Mouse (Mus musculus): ENCODE measurements around the gene Lhx1. TPM values are rescaled to one million over a fixed set of nuclear protein-coding genes. Genes with fewer than 3 reads are reported as not detected.

The Lhx1 gene
- polyA plus RNA-seq, 1 experiment from 2014 or later: 30.5 TPM

- no peak overlapping the region for H3K27ac ChIP-seq
- H3K36me3 ChIP-seq: no peaks in the 10 kb centered on the region
- 85% methylated on average over 14 of the region's 14 CpGs for WGBS
- H3K4me1 ChIP-seq (replicated peaks): peaks cover 3% of the 10 kb centered on the region; the same call in 1 of the 2 replicates
- H3K9me3 ChIP-seq: 0 out of 2 replicates have a peak, but pooled peaks cover 6% of the 10 kb centered on the region
- DNase-seq (ENCODE audit: low spot score): no peak
- peaks cover 20% of the 10 kb centered on the region for H3K27me3 ChIP-seq (ENCODE audit: insufficient read depth, poor library complexity, severe bottlenecking)
- no peak overlapping the region for H3K4me3 ChIP-seq
These were observed 28.6 kb upstream of the Lhx1 start for GRCm38 (mm10) chr11:84553821-84554450.

GRCm38 (mm10) chr11:84551296-84551695 lies 26.0 kb upstream of the Lhx1 start:
- no peak for DNase-seq (ENCODE audit: low spot score)
- Histone ChIP-seq H3K9me3 (0 out of 2 replicates have a peak, but pooled peaks cover 6% of the 10 kb centered on the region), H3K36me3 (no peaks in the 10 kb centered on the region), H3K27ac (no peak overlapping the region), H3K4me3 (no peak overlapping the region), H3K27me3 (ENCODE audit: insufficient read depth, poor library complexity, severe bottlenecking) (peaks cover 26% of the 10 kb centered on the region), H3K4me1 (replicated peaks) (peaks cover 10% of the 10 kb centered on the region; the same call in 1 of the 2 replicates)
- WGBS: 79% methylated on average over 4 of the region's 4 CpGs

- no peak overlapping the region for H3K27ac ChIP-seq
- WGBS: 59% methylated on average over 6 of the region's 6 CpGs
- H3K4me1 ChIP-seq (replicated peaks): peaks cover 10% of the 10 kb centered on the region; the same call in 1 of the 2 replicates
- H3K4me3 ChIP-seq: no peak overlapping the region
- no peak for DNase-seq (ENCODE audit: low spot score)
- no peaks in the 10 kb centered on the region for H3K36me3 ChIP-seq
- H3K27me3 ChIP-seq (ENCODE audit: insufficient read depth, poor library complexity, severe bottlenecking): peaks cover 31% of the 10 kb centered on the region
- H3K9me3 ChIP-seq: 0 out of 2 replicates have a peak, but pooled peaks cover 6% of the 10 kb centered on the region
These were observed 24.0 kb upstream of the Lhx1 start for GRCm38 (mm10) chr11:84549258-84549791.

- peaks cover 10% of the 10 kb centered on the region; the same call in 1 of the 2 replicates for H3K4me1 ChIP-seq (replicated peaks)
- H3K27me3 ChIP-seq (ENCODE audit: insufficient read depth, poor library complexity, severe bottlenecking): peaks cover 31% of the 10 kb centered on the region
- 38% methylated on average over 2 of the region's 2 CpGs for WGBS
- H3K36me3 ChIP-seq: no peaks in the 10 kb centered on the region
- 0 out of 2 replicates have a peak, but pooled peaks cover 4% of the 10 kb centered on the region for H3K9me3 ChIP-seq
- no peak overlapping the region for H3K4me3 ChIP-seq
- peak overlapping the region; percentile 45 for H3K27ac ChIP-seq
- DNase-seq (ENCODE audit: low spot score): no peak
These were observed 23.0 kb upstream of the Lhx1 start for GRCm38 (mm10) chr11:84548293-84548692.

GRCm38 (mm10) chr11:84539981-84540380 lies 14.6 kb upstream of the Lhx1 start:
- WGBS: 8% methylated on average over 4 of the region's 4 CpGs
- Histone ChIP-seq H3K4me3 (no peak overlapping the region), H3K4me1 (replicated peaks) (peaks cover 23% of the 10 kb centered on the region), H3K36me3 (no peaks in the 10 kb centered on the region), H3K9me3 (no peaks in the 10 kb centered on the region), H3K27ac (0 out of 2 replicates have a peak overlapping the region, but pooled peaks have one; percentile 19), H3K27me3 (ENCODE audit: insufficient read depth, poor library complexity, severe bottlenecking) (peaks cover 62% of the 10 kb centered on the region)
- DNase-seq (ENCODE audit: low spot score): no peak

GRCm38 (mm10) chr11:84529797-84530703 lies 4.7 kb upstream of the Lhx1 start:
- H3K27ac ChIP-seq: no peak overlapping the region
- no peaks in the 10 kb centered on the region for H3K9me3 ChIP-seq
- DNase-seq (ENCODE audit: low spot score): no peak
- H3K4me1 ChIP-seq (replicated peaks): peaks cover 36% of the 10 kb centered on the region
- 11% methylated on average over 14 of the region's 14 CpGs for WGBS
- no peak overlapping the region; the same call in 1 of the 2 replicates for H3K4me3 ChIP-seq
- H3K27me3 ChIP-seq (ENCODE audit: insufficient read depth, poor library complexity, severe bottlenecking): peaks cover 100% of the 10 kb centered on the region
- H3K36me3 ChIP-seq: no peaks in the 10 kb centered on the region

- no peaks in the 10 kb centered on the region for H3K36me3 ChIP-seq
- H3K9me3 ChIP-seq: no peaks in the 10 kb centered on the region
- H3K27ac ChIP-seq: peak overlapping the region; percentile 59; the same call in 1 of the 2 replicates
- H3K27me3 ChIP-seq (ENCODE audit: insufficient read depth, poor library complexity, severe bottlenecking): peaks cover 100% of the 10 kb centered on the region
- H3K4me1 ChIP-seq (replicated peaks): peaks cover 44% of the 10 kb centered on the region
- under 1% methylated on average over 24 of the region's 24 CpGs for WGBS
- H3K4me3 ChIP-seq: peak overlapping the region; percentile 65
- peak; percentile 20 for DNase-seq (ENCODE audit: low spot score)
These were observed 3.9 kb upstream of the Lhx1 start for GRCm38 (mm10) chr11:84529143-84529755.

GRCm38 (mm10) chr11:84526976-84527860 lies 1.9 kb upstream of the Lhx1 start:
- peak; percentile 33 for DNase-seq (ENCODE audit: low spot score)
- H3K4me1 ChIP-seq (replicated peaks): peaks cover 56% of the 10 kb centered on the region
- no peaks in the 10 kb centered on the region for H3K9me3 ChIP-seq
- peak overlapping the region; percentile 77 for H3K27ac ChIP-seq
- peak overlapping the region; percentile 65 for H3K4me3 ChIP-seq
- 1% methylated on average over 29 of the region's 29 CpGs for WGBS
- H3K27me3 ChIP-seq (ENCODE audit: insufficient read depth, poor library complexity, severe bottlenecking): peaks cover 100% of the 10 kb centered on the region
- H3K36me3 ChIP-seq: no peaks in the 10 kb centered on the region

GRCm38 (mm10) chr11:84526451-84526850 lies 1.1 kb upstream of the Lhx1 start:
- under 1% methylated on average over 10 of the region's 10 CpGs for WGBS
- Histone ChIP-seq H3K4me3 (peak overlapping the region; percentile 65), H3K27me3 (ENCODE audit: insufficient read depth, poor library complexity, severe bottlenecking) (peaks cover 100% of the 10 kb centered on the region), H3K4me1 (replicated peaks) (peaks cover 55% of the 10 kb centered on the region), H3K36me3 (no peaks in the 10 kb centered on the region), H3K9me3 (0 out of 2 replicates have a peak, but pooled peaks cover 4% of the 10 kb centered on the region), H3K27ac (peak overlapping the region; percentile 77)
- DNase-seq (ENCODE audit: low spot score): no peak

GRCm38 (mm10) chr11:84524511-84525270 lies 644 bp downstream of the Lhx1 start:
- peak overlapping the region; percentile 65 for H3K4me3 ChIP-seq
- 0 out of 2 replicates have a peak, but pooled peaks cover 7% of the 10 kb centered on the region for H3K36me3 ChIP-seq
- WGBS: under 1% methylated on average over 48 of the region's 48 CpGs
- peaks cover 61% of the 10 kb centered on the region for H3K4me1 ChIP-seq (replicated peaks)
- DNase-seq (ENCODE audit: low spot score): peak; percentile 62
- peak overlapping the region; percentile 77 for H3K27ac ChIP-seq
- H3K9me3 ChIP-seq: 0 out of 2 replicates have a peak, but pooled peaks cover 4% of the 10 kb centered on the region
- peaks cover 100% of the 10 kb centered on the region for H3K27me3 ChIP-seq (ENCODE audit: insufficient read depth, poor library complexity, severe bottlenecking)
